Mouse (Mus musculus): ENCODE data around the gene Sdr42e1. TPM values are rescaled to one million over a fixed set of nuclear protein-coding genes. Genes with fewer than 3 reads are reported as not detected.

Sdr42e1 gene
- polyA plus RNA-seq, 1 experiment, result 5.8 TPM

DNA sequence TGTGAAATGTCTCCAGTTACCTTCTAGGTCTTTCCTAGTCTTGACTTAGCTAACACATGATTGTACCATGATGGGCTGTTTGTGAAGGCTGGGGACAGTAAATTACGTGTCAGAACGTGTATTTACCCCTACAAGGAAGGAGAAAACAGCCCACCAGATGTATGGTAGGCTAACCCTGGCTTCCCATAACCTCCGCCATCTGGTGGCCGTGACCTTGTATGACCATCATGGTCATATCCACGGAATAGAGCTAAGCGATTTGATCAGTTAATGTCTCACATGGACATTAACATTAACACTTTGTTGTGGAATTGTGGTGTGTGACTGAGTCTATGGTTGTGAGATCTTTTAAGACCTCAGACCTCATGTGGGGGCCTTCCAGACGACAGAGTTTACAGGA lies 14.5 kb downstream of the Sdr42e1 start:
- TF ChIP-seq POLR2A (IDR thresholded peaks at IDR 0.05; ENCODE audit: borderline replicate concordance, insufficient read depth, low read length) (no peak), CTCF (IDR thresholded peaks at IDR 0.05; ENCODE audit: borderline replicate concordance, insufficient read depth, low read depth, low read length) (no peak)
- no peak overlapping the region for H3K4me3 ChIP-seq (replicated peaks; ENCODE audit: insufficient read depth, low read depth, low read length)
- WGBS, result 73% methylated on average over 7 of the region's 7 CpGs
- no peak overlapping the region for H3K27ac ChIP-seq (ENCODE audit: insufficient read depth, low read length)
- no peak for DNase-seq
- H3K27me3 ChIP-seq (ENCODE audit: control insufficient read depth, insufficient read depth, low read length), result no peaks in the 10 kb centered on the region
- no peaks in the 10 kb centered on the region for H3K4me1 ChIP-seq (ENCODE audit: control insufficient read depth, insufficient read depth, low read length)

DNA sequence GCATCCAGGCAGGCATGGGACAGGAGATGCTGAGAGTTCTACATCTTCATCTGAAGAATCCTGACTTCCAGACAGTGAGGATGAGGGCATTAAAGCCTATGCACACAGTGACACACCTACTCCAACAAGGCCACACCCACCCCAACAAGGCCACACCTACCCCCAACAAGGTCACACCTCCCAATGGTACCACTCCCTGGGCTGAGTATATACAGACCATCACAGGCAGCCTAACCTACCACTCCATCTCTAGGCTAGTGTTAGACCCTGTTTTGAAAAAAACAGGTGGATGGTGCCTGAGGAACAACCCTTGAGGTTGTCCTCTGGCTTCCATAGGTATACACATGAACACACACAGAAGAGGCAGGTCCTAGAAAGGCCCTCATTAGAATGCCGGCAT lies 21.2 kb downstream of the Sdr42e1 start:
- no peak overlapping the region for H3K27ac ChIP-seq (ENCODE audit: insufficient read depth, low read length)
- no peak for TF ChIP-seq CTCF (IDR thresholded peaks at IDR 0.05; ENCODE audit: borderline replicate concordance, insufficient read depth, low read depth, low read length)
- TF ChIP-seq POLR2A (IDR thresholded peaks at IDR 0.05; ENCODE audit: borderline replicate concordance, insufficient read depth, low read length), result no peak
- no peak overlapping the region for H3K4me3 ChIP-seq (replicated peaks; ENCODE audit: insufficient read depth, low read depth, low read length)
- no peaks in the 10 kb centered on the region for H3K27me3 ChIP-seq (ENCODE audit: control insufficient read depth, insufficient read depth, low read length)
- no peaks in the 10 kb centered on the region for H3K4me1 ChIP-seq (ENCODE audit: control insufficient read depth, insufficient read depth, low read length)
- no peak for DNase-seq
- WGBS, result 98% methylated on average over 1 of the region's 1 CpGs

DNA sequence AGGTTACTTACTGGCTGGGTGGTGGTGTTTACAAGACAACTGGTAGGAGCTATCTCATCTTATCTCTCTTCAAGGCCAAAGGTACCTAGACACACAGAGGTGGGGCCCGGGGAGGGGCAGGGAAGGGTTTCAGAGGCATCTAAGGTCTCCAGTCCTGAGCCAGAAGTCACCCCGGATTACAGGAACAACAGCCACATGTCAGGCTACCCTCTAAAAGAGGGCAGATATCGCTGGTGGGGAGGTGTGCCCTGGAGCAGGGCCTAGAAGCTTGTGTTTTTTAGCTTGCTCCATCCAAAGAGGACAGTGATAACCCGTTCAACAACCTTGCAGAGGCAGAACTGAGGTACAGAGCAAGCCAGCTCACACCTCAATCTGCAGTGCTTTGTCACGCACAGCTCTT lies 27.0 kb downstream of the Sdr42e1 start:
- 70% methylated on average over 5 of the region's 5 CpGs for WGBS
- DNase-seq, result no peak
- Histone ChIP-seq H3K4me1 (ENCODE audit: control insufficient read depth, insufficient read depth, low read length) (no peaks in the 10 kb centered on the region), H3K27ac (ENCODE audit: insufficient read depth, low read length) (no peak overlapping the region), H3K4me3 (replicated peaks; ENCODE audit: insufficient read depth, low read depth, low read length) (no peak overlapping the region), H3K27me3 (ENCODE audit: control insufficient read depth, insufficient read depth, low read length) (no peaks in the 10 kb centered on the region)
- TF ChIP-seq CTCF (IDR thresholded peaks at IDR 0.05; ENCODE audit: borderline replicate concordance, insufficient read depth, low read depth, low read length) (no peak), POLR2A (IDR thresholded peaks at IDR 0.05; ENCODE audit: borderline replicate concordance, insufficient read depth, low read length) (no peak)

DNA sequence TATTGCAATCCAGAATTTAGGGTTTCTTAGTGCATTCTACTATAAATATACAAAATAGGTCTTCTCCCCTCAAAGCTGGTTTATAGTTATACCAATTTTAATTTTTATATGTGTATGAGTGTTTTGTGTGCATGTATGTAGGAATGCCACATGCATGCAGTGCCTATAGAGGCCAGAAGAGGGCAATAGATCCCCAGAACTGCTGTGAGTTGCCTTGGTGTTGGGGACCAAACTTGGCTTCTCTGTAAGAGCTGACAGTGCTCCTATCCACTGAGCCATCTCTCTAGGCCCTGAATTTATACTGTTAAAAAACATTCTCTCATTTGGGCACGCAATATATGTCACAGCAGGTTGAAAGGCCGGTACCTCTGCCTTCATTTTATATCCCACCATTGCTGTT lies 27.5 kb downstream of the Sdr42e1 start:
- no peaks in the 10 kb centered on the region for H3K4me1 ChIP-seq (ENCODE audit: control insufficient read depth, insufficient read depth, low read length)
- peak; percentile 60; the same call in 1 of the 2 replicates for TF ChIP-seq CTCF (IDR thresholded peaks at IDR 0.05; ENCODE audit: borderline replicate concordance, insufficient read depth, low read depth, low read length)
- no peak for TF ChIP-seq POLR2A (IDR thresholded peaks at IDR 0.05; ENCODE audit: borderline replicate concordance, insufficient read depth, low read length)
- no peaks in the 10 kb centered on the region for H3K27me3 ChIP-seq (ENCODE audit: control insufficient read depth, insufficient read depth, low read length)
- H3K4me3 ChIP-seq (replicated peaks; ENCODE audit: insufficient read depth, low read depth, low read length), result no peak overlapping the region
- DNase-seq, result peak in 1 of 2 experiments; percentile 14
- 52% methylated on average over 2 of the region's 2 CpGs for WGBS
- H3K27ac ChIP-seq (ENCODE audit: insufficient read depth, low read length), result no peak overlapping the region

DNA sequence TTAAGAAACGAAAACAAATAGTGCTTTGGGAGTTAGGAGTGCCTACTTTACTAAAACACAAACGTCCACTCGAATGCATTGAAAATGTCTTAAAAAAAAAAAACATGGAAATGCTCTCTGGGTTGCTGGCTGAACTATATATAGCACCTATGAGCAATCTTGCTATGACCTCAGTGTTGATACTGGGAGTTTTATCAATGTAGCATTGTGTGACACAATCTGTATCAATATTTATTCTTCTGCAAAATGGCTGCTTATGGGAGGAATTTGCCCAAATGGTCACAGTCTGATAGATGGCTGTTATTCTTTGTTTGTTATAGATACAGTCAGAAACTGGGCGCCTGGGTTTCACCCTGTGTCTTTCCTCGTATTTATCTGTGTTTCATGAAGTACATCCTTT lies 28.0 kb downstream of the Sdr42e1 start:
- no peak overlapping the region for H3K4me3 ChIP-seq (replicated peaks; ENCODE audit: insufficient read depth, low read depth, low read length)
- TF ChIP-seq POLR2A (IDR thresholded peaks at IDR 0.05; ENCODE audit: borderline replicate concordance, insufficient read depth, low read length) (no peak), CTCF (IDR thresholded peaks at IDR 0.05; ENCODE audit: borderline replicate concordance, insufficient read depth, low read depth, low read length) (no peak)
- H3K27me3 ChIP-seq (ENCODE audit: control insufficient read depth, insufficient read depth, low read length), result no peaks in the 10 kb centered on the region
- H3K4me1 ChIP-seq (ENCODE audit: control insufficient read depth, insufficient read depth, low read length), result no peaks in the 10 kb centered on the region
- no peak for DNase-seq
- 70% methylated on average over 5 of the region's 5 CpGs for WGBS
- H3K27ac ChIP-seq (ENCODE audit: insufficient read depth, low read length), result no peak overlapping the region

DNA sequence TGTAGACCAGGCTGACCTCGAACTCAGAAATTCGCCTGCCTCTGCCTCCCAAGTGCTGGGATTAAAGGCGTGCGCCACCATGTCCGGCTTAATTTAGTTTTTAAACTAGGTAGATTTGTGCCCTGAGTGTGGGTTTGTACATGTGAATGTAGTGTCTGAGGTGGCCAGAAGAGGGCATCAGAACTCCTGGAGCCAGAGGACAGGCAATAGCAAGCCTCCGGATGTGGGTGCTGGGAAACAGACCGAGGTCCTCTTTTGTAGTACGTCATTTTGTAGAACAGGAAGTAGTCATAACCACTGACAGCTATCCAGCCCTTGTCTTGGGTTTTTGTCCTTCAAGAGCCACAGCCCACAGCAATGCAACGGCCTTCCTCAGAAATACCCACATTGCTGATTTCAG lies 33.9 kb downstream of the Sdr42e1 start:
- no peaks in the 10 kb centered on the region for H3K4me1 ChIP-seq (ENCODE audit: control insufficient read depth, insufficient read depth, low read length)
- no peaks in the 10 kb centered on the region for H3K27me3 ChIP-seq (ENCODE audit: control insufficient read depth, insufficient read depth, low read length)
- no peak for TF ChIP-seq POLR2A (IDR thresholded peaks at IDR 0.05; ENCODE audit: borderline replicate concordance, insufficient read depth, low read length)
- TF ChIP-seq CTCF (IDR thresholded peaks at IDR 0.05; ENCODE audit: borderline replicate concordance, insufficient read depth, low read depth, low read length), result no peak
- DNase-seq, result no peak
- 94% methylated on average over 9 of the region's 9 CpGs for WGBS
- no peak overlapping the region for H3K4me3 ChIP-seq (replicated peaks; ENCODE audit: insufficient read depth, low read depth, low read length)
- H3K27ac ChIP-seq (ENCODE audit: insufficient read depth, low read length), result no peak overlapping the region

DNA sequence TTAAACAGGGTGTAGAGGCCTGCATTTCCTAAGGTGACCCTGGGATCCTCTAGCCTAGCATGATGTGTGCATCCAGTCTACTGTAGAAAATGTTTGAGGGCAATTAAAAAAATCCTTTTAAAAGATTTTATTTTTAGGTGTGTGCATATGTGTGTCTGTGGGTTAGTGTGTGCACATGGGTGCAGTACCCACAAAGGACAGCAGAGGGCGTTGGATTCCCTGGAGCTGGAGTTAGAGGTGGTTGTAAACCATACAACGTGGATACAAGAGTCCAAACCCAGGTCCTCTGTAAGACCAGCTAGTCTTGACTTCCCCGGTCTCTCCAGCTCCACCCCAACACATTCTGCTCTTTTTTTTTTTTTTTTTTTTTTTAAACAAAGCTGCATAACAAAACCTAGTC lies 36.0 kb downstream of the Sdr42e1 start:
- Histone ChIP-seq H3K27ac (ENCODE audit: insufficient read depth, low read length) (no peak overlapping the region), H3K4me3 (replicated peaks; ENCODE audit: insufficient read depth, low read depth, low read length) (no peak overlapping the region), H3K27me3 (ENCODE audit: control insufficient read depth, insufficient read depth, low read length) (no peaks in the 10 kb centered on the region), H3K4me1 (ENCODE audit: control insufficient read depth, insufficient read depth, low read length) (no peaks in the 10 kb centered on the region)
- 61% methylated on average over 3 of the region's 3 CpGs for WGBS
- TF ChIP-seq CTCF (IDR thresholded peaks at IDR 0.05; ENCODE audit: borderline replicate concordance, insufficient read depth, low read depth, low read length) (no peak), POLR2A (IDR thresholded peaks at IDR 0.05; ENCODE audit: borderline replicate concordance, insufficient read depth, low read length) (no peak)
- no peak for DNase-seq

DNA sequence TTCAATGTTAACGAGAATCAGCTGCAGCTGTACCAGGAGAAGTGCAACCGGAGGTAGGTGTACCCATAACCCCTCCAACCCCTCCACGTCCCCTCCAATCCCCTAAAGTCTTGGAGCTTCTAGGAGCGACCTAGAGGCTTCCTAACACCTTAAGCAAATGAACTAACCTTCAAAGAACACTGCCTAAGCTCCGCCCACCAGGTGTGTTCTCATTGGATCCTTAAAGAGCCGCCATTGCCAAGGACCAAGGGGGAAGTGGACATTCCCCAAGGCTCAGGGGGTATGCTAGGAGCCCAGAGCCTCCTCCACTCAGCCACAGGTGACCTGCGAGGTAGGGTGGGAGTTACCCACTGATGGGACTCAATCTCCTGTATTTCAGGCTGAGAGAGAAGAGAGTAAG lies 39.1 kb downstream of the Sdr42e1 start:
- WGBS, result 85% methylated on average over 7 of the region's 7 CpGs
- TF ChIP-seq POLR2A (IDR thresholded peaks at IDR 0.05; ENCODE audit: borderline replicate concordance, insufficient read depth, low read length) (no peak), CTCF (IDR thresholded peaks at IDR 0.05; ENCODE audit: borderline replicate concordance, insufficient read depth, low read depth, low read length) (no peak)
- Histone ChIP-seq H3K27ac (ENCODE audit: insufficient read depth, low read length) (no peak overlapping the region), H3K4me1 (ENCODE audit: control insufficient read depth, insufficient read depth, low read length) (no peaks in the 10 kb centered on the region), H3K27me3 (ENCODE audit: control insufficient read depth, insufficient read depth, low read length) (no peaks in the 10 kb centered on the region), H3K4me3 (replicated peaks; ENCODE audit: insufficient read depth, low read depth, low read length) (no peak overlapping the region)
- DNase-seq, result no peak
